Mouse (Mus musculus) myocyte (in vitro differentiated cells): Measurements from ENCODE around the gene Heca.
"Not testable (repeated sequence)": the region's sequence is repeated elsewhere in the genome, so short reads cannot be mapped to it uniquely, and the experiment has no call there.

ENCODE experiments used
- E2F4 ChIP-seq: IDR thresholded peaks from one replicate; pipeline ENCODE4 v1.6.1; 2011; ENCODE audit warnings: mild to moderate bottlenecking, control low read depth, moderate library complexity; ENCODE audit not compliant: insufficient read depth
- MAX ChIP-seq: IDR thresholded peaks from one replicate; pipeline ENCODE4 v1.6.1; 2011; ENCODE audit warnings: low read depth, mild to moderate bottlenecking, control low read depth
- POLR2A ChIP-seq: IDR thresholded peaks from one replicate; pipeline ENCODE4 v1.6.1; 2011; ENCODE audit warnings: low read depth, mild to moderate bottlenecking, control low read depth, moderate library complexity; ENCODE audit not compliant: insufficient read length
- USF1 ChIP-seq: IDR thresholded peaks from one replicate; pipeline ENCODE4 v1.6.1; 2011; ENCODE audit warnings: low read depth, mild to moderate bottlenecking, control low read depth, moderate library complexity

GRCm38 (mm10) chr10:17906405-17906804 is 41.5 kb downstream of the Heca start:
- TF ChIP-seq POLR2A, USF1, MAX, E2F4: not testable (repeated sequence)
